Mouse (Mus musculus) embryonic facial prominence, embryonic 15.5 days (tissue): ENCODE data around the gene Olfr631. TPM values are rescaled to one million over a fixed set of nuclear protein-coding genes. Genes with fewer than 3 reads are reported as not detected.
"Not testable (repeated sequence)": the region's sequence is repeated elsewhere in the genome, so short reads cannot be mapped to it uniquely, and the experiment has no call there.

Experiments used
- ATAC-seq: fragments of 200-750 bp; cut with Nextera tagmentation; 2 replicates; pipeline ENCODE4 v1.8.0; 2017; ENCODE audit warnings: low read depth, moderate TSS enrichment; ENCODE audit not compliant: insufficient number of reproducible peaks, low FRiP score, low TSS enrichment
- H3K27ac ChIP-seq: fragments of 300-500 bp; sonication (generic); replicated peaks from 2 replicates; pipeline ENCODE4 v1.5.1; 2015; ENCODE audit warnings: mild to moderate bottlenecking, inconsistent platforms
- H3K27me3 ChIP-seq: fragments of 300-500 bp; sonication (generic); 2 replicates; pipeline ENCODE4 v1.6.1; 2015; ENCODE audit warnings: inconsistent platforms
- H3K36me3 ChIP-seq: fragments of 300-500 bp; sonication (generic); 2 replicates; pipeline ENCODE4 v1.6.1; 2015; ENCODE audit warnings: mild to moderate bottlenecking, inconsistent platforms
- H3K4me1 ChIP-seq: fragments of 300-500 bp; sonication (generic); 2 replicates; pipeline ENCODE4 v1.6.1; 2015; ENCODE audit warnings: inconsistent platforms
- H3K4me2 ChIP-seq: fragments of 300-500 bp; sonication (generic); replicated peaks from 2 replicates; pipeline ENCODE4 v1.6.1; 2015; ENCODE audit warnings: mild to moderate bottlenecking, inconsistent platforms
- H3K4me3 ChIP-seq: fragments of 300-500 bp; sonication (generic); replicated peaks from 2 replicates; pipeline ENCODE4 v1.5.1; 2015; ENCODE audit warnings: mild to moderate bottlenecking, inconsistent platforms
- H3K9ac ChIP-seq: fragments of 300-500 bp; sonication (generic); 2 replicates; pipeline ENCODE4 v1.6.1; 2015; ENCODE audit warnings: inconsistent platforms
- H3K9me3 ChIP-seq: fragments of 300-500 bp; sonication (generic); replicated peaks from 2 replicates; pipeline ENCODE4 v1.6.1; 2016; ENCODE audit warnings: inconsistent platforms
- WGBS: fragments of 180-500 bp; shearing (Covaris S2); methylation state at CpG from one replicate; pipeline ENCODE4 v1.1.7; 2015; 5-methylcytosine and 5-hydroxymethylcytosine counted together
- polyA plus RNA-seq: library from polyadenylated mRNA; unstranded; fragments of >200 nt; fragmentation: Nextera tagmentation; extraction: Ambion mirVana; gene quantifications from 2 replicates; pipeline ENCODE4 v1.2.1, GENCODE M21; 2015

Olfr631 gene
- not detected in 2 replicates for polyA plus RNA-seq

DNA sequence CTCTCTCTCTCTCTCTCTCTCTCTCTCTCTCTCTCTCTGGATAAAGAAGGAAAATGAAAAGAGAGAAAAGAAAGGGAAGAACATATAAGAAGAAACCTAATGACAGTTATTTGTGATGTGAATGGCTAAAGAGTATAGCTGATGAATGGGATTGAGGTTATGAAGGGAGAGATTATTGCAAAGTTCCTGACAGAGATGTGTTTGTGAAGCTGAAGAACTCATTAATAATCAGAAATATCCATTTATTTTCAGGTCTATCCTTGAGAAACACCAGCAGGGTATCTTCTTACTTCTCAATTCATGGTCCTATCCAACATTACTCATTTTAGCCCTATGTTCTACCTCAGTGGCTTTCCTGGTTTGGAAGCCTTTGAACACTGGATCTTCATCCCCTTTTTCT is at the start of gene Olfr631:
Olfr631 (plus strand) TSS at position 301 of the 400 bp plus-strand sequence.
- ATAC-seq, result no peak
- H3K4me3 ChIP-seq, result no peak within 1 kb of the TSS
- H3K27ac ChIP-seq, result no peak within 1 kb of the TSS

DNA sequence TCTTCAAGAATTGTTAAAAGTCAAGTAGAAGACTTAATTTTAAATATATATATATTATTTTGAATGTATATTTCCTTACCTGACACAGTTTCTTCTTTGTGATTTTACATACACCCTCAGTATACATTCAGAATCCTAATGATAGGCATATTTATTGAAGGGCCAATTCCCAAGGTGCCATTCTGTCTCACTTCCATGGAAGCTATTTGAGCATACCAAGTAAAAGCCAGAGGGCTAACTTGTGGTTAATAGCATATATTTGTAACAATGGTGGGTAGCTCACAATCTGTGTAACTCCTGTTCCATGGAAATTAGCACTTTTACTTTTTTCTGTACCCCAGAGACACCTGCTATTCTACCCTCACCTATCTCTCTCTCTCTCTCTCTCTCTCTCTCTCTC is 42.5 kb upstream of the Olfr631 start, which contains the start of gene Olfr66:
Olfr66 (minus strand) TSS at position 101 of the 400 bp plus-strand sequence.
- no peak within 1 kb of the TSS for H3K4me2 ChIP-seq
- no peak within 1 kb of the TSS for H3K27ac ChIP-seq
- no peaks in the 10 kb centered on the region for H3K36me3 ChIP-seq
- H3K9me3 ChIP-seq, result no peaks in the 10 kb centered on the region
- no peak within 1 kb of the TSS for H3K9ac ChIP-seq
- no peaks in the 10 kb centered on the region for H3K27me3 ChIP-seq
- ATAC-seq, result no peak
- H3K4me1 ChIP-seq, result no peaks in the 10 kb centered on the region
- H3K4me3 ChIP-seq, result no peak within 1 kb of the TSS

More for the DNA sequence above, at the start of gene Olfr631:
- H3K36me3 ChIP-seq, result no peaks in the 10 kb centered on the region
- H3K9ac ChIP-seq, result no peak within 1 kb of the TSS
- H3K4me2 ChIP-seq, result no peak within 1 kb of the TSS
- no peaks in the 10 kb centered on the region for H3K27me3 ChIP-seq
- no peaks in the 10 kb centered on the region for H3K9me3 ChIP-seq
- H3K4me1 ChIP-seq, result no peaks in the 10 kb centered on the region

DNA sequence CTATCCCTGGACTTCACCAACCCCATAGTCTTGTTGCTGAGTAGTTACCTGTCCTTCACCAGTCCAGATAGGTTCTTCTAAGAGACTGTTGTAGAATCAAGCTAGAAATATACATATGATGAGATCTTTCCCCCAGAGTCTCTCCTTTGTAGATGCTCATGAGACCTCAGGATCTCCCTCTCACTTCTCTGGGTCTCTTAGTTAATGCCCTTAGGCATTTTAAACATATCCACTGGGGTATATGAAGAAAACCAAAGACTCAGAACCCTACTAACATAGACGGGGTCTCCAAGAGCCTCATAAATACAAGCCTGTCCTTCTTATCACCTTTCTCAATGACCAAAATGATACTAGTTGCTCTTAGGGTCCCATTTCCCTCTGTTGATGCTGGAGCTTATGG is 34.2 kb upstream of the Olfr631 start, which contains the start of gene Olfr64:
Olfr64 (minus strand) TSS at position 101 of the 400 bp plus-strand sequence.
- no peak for ATAC-seq
- Histone ChIP-seq H3K4me1 (no peaks in the 10 kb centered on the region), H3K27me3 (no peaks in the 10 kb centered on the region), H3K4me2 (no peak within 1 kb of the TSS), H3K9ac (no peak within 1 kb of the TSS), H3K4me3 (no peak within 1 kb of the TSS), H3K9me3 (no peaks in the 10 kb centered on the region), H3K36me3 (no peaks in the 10 kb centered on the region), H3K27ac (no peak within 1 kb of the TSS)
- WGBS, result 73% methylated on average over 1 of the region's 1 CpGs

DNA sequence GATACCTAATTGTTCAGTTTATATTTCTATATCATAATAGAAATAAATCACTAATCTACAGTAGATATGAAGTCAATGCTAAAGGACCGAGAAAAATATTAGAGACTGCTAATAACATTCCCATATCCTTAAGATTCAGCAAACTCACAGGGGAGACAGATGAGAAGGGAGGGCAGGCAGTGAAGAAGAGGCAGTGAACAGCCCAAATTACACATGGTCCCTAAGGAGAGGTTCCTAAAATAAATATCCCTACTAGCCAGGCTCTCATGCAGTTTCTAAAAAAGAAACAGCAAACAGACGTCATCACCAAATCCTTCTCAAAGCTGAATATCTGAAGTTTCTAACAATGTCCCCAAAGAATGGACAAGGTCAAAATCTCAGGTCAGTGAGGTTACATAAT is 25.4 kb upstream of the Olfr631 start, which contains the start of gene Olfr65:
Olfr65 (plus strand) TSS at position 301 of the 400 bp plus-strand sequence.
- Histone ChIP-seq H3K36me3 (no peaks in the 10 kb centered on the region), H3K4me1 (no peaks in the 10 kb centered on the region), H3K9me3 (no peaks in the 10 kb centered on the region), H3K27me3 (no peaks in the 10 kb centered on the region), H3K9ac (no peak within 1 kb of the TSS), H3K4me3 (no peak within 1 kb of the TSS), H3K4me2 (no peak within 1 kb of the TSS), H3K27ac (no peak within 1 kb of the TSS)
- no peak for ATAC-seq
- 67% methylated on average over 2 of the region's 2 CpGs for WGBS

DNA sequence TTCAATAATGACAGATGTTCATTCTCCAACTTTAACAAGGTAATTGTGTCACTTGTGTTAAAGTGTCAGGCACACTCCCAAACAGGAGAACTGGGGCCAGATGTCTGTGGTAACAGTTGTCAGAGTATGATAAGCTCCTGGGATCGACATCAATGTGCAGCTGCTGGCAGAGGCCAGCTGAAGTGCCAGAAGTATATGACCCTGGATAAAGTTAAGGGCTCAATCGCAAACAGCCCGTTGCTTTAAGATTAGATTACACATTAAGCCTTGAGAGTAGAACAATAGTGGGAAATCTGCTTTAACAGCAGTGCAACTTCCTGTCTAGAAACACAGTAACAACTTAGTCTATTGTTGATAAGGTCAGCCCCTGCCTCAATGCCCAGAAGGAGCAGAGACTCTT is 18.6 kb upstream of the Olfr631 start:
- H3K27ac ChIP-seq, result no peak overlapping the region
- H3K27me3 ChIP-seq, result no peaks in the 10 kb centered on the region
- H3K36me3 ChIP-seq, result no peaks in the 10 kb centered on the region
- H3K4me2 ChIP-seq, result no peak overlapping the region
- H3K4me1 ChIP-seq, result no peaks in the 10 kb centered on the region
- no peak overlapping the region for H3K4me3 ChIP-seq
- H3K9me3 ChIP-seq, result no peaks in the 10 kb centered on the region
- 20% methylated on average over 3 of the region's 3 CpGs for WGBS
- ATAC-seq, result no peak
- no peak overlapping the region for H3K9ac ChIP-seq

DNA sequence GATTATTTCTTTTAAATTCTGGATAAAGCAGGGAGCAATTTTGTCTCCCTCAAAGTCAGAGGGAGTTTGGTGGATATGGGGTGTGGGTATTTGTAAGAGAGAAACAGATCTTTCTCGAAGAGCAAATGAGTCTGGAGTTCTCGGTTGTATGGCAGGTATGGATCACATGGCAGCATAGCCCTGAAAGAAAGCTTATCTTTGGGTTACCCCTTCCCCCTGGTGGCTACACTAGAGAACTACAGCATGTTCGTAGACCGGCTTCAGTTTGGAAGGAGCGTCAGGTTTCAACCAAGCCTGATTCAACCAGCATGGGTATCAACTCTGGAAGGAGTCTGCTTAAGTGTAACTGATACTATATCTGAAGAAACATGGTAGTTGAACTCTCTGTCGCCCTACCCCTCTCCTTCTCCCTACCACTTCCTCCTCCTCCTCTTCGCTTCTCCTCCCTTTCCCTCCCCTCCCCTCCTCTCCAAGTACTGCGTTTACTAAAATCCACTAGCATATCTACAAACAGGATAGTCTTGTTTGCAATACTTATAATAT is 15.6 kb upstream of the Olfr631 start:
- Histone ChIP-seq H3K9me3 (no peaks in the 10 kb centered on the region), H3K4me2 (no peak overlapping the region), H3K9ac (no peak overlapping the region), H3K4me1 (no peaks in the 10 kb centered on the region), H3K27me3 (no peaks in the 10 kb centered on the region), H3K36me3 (no peaks in the 10 kb centered on the region), H3K27ac (no peak overlapping the region), H3K4me3 (no peak overlapping the region)
- ATAC-seq, result no peak
- WGBS, result 36% methylated on average over 8 of the region's 8 CpGs

DNA sequence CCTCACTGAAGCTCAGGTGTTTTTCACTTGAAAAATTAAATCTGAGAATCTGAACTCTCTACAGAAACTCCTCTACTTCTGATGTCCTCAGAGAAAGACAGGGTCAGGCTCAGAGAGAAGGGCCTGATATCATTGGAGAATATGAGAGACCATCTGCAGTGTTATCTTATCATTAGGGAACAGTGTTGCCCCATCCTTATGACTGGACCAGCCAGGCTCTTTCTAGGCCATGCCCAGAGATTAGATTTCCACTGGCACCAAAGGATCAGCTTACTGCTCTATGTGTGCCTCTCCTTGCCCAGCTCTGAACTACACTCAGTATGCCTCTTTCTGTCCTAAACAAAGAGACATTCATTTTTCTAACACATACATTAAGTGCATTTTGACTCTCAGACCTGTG is 13.3 kb upstream of the Olfr631 start:
- H3K9ac ChIP-seq, result no peak overlapping the region
- H3K27ac ChIP-seq, result no peak overlapping the region
- H3K36me3 ChIP-seq, result no peaks in the 10 kb centered on the region
- no peaks in the 10 kb centered on the region for H3K27me3 ChIP-seq
- ATAC-seq, result no peak
- no peaks in the 10 kb centered on the region for H3K9me3 ChIP-seq
- no peak overlapping the region for H3K4me3 ChIP-seq
- no peak overlapping the region for H3K4me2 ChIP-seq
- H3K4me1 ChIP-seq, result no peaks in the 10 kb centered on the region

DNA sequence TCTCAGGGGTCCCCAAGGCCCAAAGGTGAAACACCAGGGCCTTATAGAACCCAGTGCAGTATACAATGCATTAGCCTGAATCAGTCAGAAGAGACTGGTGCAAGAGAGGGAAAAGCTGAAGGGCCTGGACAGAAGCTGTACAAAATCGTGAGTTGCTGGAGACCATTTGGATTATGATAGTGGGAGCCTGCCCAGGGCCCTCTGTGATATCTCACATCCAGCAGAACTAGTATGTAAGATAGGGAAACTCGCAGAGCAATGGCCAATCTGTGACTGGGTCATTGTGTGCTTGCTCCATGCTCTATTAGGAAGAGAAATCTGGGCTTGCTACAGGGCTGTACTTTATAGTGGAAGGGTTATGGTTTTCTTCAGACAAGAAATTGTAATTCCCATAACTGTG is 5.6 kb downstream of the Olfr631 start, which contains the start of gene Olfr632:
Olfr632 (plus strand) TSS at position 84 of the 400 bp plus-strand sequence.
- Histone ChIP-seq H3K36me3 (no peaks in the 10 kb centered on the region), H3K9ac (no peak within 1 kb of the TSS), H3K9me3 (no peaks in the 10 kb centered on the region), H3K4me1 (no peaks in the 10 kb centered on the region), H3K27me3 (no peaks in the 10 kb centered on the region), H3K27ac (no peak within 1 kb of the TSS), H3K4me3 (no peak within 1 kb of the TSS), H3K4me2 (no peak within 1 kb of the TSS)
- 63% methylated on average over 2 of the region's 2 CpGs for WGBS
- ATAC-seq, result no peak

DNA sequence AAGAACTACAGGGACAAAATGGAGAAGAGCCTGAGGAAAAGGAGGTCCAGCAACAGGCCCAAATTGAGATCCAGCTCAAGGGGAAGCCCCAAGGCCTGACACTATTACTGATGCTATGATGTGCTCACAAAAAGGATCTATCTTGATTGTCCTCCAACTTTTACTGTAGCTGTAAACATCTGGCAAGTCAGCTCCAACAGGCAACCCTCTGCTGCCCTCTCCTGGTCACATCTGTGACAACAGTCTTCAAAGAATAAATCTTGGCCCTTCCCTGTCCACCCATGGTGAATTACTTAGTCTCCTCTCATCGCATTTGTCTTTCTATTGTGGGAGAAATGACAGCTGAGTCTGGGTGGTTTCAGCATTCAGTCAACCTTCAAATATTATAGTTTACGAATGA is 14.1 kb downstream of the Olfr631 start:
- 27% methylated on average over 2 of the region's 2 CpGs for WGBS
- no peaks in the 10 kb centered on the region for H3K27me3 ChIP-seq
- no peak overlapping the region for H3K4me2 ChIP-seq
- H3K36me3 ChIP-seq, result no peaks in the 10 kb centered on the region
- H3K9me3 ChIP-seq, result no peaks in the 10 kb centered on the region
- no peak overlapping the region for H3K4me3 ChIP-seq
- no peak for ATAC-seq
- no peaks in the 10 kb centered on the region for H3K4me1 ChIP-seq
- H3K27ac ChIP-seq, result no peak overlapping the region
- H3K9ac ChIP-seq, result no peak overlapping the region

DNA sequence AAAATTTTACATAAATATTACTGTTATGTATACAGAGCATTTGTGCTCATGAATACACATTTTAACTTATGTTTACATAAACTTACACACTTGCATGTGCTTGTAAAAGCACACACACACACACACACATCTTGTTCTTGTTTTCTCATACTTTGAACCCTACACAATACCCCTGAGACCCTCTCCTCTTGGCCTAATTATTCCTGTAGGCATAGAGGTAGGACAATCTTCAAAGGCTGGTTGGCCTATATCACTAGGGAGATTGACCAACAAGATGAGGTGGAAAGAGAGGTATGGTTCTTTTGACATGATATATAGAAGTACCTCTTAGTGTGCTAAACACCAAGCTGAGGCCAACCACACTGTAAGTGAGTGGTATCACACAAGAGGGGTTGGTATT is 15.5 kb downstream of the Olfr631 start, which contains the start of gene Olfr633:
Olfr633 (plus strand) TSS at position 301 of the 400 bp plus-strand sequence.
- no peak within 1 kb of the TSS for H3K4me2 ChIP-seq
- ATAC-seq, result no peak
- H3K4me3 ChIP-seq, result no peak within 1 kb of the TSS

DNA sequence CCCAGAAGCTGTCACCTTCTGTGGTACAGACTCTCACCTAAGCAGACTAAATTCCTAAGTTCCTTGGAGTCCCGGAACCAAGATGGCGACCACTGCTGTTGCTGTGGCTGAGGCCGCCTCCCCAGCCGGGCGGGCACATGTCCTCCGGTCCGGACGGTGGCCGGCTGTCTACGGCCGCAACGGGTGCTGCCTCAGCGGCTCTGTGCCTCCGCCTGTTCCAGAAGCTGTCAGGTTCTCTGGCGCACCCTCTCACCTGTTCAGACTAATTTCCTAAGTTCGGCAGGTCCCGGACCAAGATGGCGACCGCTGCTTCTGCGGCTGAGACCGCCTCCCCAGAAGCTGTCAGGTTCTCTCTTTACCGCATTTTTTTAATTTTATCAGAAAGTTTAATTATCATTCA is 38.2 kb downstream of the Olfr631 start:
- H3K36me3 ChIP-seq, H3K27ac ChIP-seq, H3K4me3 ChIP-seq, H3K4me1 ChIP-seq, ATAC-seq, H3K9me3 ChIP-seq, H3K4me2 ChIP-seq, H3K9ac ChIP-seq, H3K27me3 ChIP-seq: not testable (repeated sequence)
- 92% methylated on average over 22 of the region's 22 CpGs for WGBS

More for the DNA sequence above, 15.5 kb downstream of the Olfr631 start, which contains the start of gene Olfr633:
- Histone ChIP-seq H3K27ac (no peak within 1 kb of the TSS), H3K9me3 (no peaks in the 10 kb centered on the region), H3K27me3 (no peaks in the 10 kb centered on the region), H3K36me3 (no peaks in the 10 kb centered on the region), H3K4me1 (no peaks in the 10 kb centered on the region), H3K9ac (no peak within 1 kb of the TSS)

DNA sequence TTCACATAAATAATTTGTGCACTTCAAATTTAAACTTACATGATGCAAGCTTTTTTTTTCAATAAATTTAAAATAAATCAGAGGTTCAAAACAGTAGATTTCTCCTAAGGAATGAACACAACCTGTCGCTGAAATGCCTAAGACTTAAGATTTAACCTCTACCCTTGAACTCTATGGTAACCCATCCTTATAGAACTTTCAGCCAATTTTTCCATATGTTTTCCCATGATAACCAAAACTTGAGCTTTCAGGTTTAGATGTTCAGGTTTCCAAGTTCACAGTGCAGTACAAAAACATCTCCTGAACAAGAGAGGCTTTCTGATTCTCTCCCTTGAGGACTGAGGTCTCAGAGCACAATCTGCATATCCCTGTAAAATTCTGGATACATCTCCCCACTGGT is 42.2 kb downstream of the Olfr631 start, which contains the start of gene Olfr635:
Olfr635 (plus strand) TSS at position 301 of the 400 bp plus-strand sequence.
- H3K4me1 ChIP-seq, result no peaks in the 10 kb centered on the region
- 84% methylated on average over 1 of the region's 1 CpGs for WGBS

More for the DNA sequence above, 42.2 kb downstream of the Olfr631 start, which contains the start of gene Olfr635:
- ATAC-seq, result no peak
- Histone ChIP-seq H3K9ac (no peak within 1 kb of the TSS), H3K4me3 (no peak within 1 kb of the TSS), H3K4me2 (no peak within 1 kb of the TSS), H3K27me3 (no peaks in the 10 kb centered on the region), H3K36me3 (no peaks in the 10 kb centered on the region), H3K27ac (no peak within 1 kb of the TSS), H3K9me3 (no peaks in the 10 kb centered on the region)
